Mouse (Mus musculus): ENCODE data around the gene Zfp953. TPM values are rescaled to one million over a fixed set of nuclear protein-coding genes. Genes with fewer than 3 reads are reported as not detected.

Gene Zfp953
- polyA plus RNA-seq, 1 experiment from 2014 or later = 0.82 TPM

Other genes starting within 250 kb of the Zfp953 start
- 0.14 TPM in 1 of 2 replicates, not detected in the other for gene Rslcan18, start 244.3 kb downstream of the Zfp953 start, polyA plus RNA-seq (2015; fragmentation: Nextera tagmentation; extraction: Ambion mirVana)
- gene Zfp759, start 238.9 kb downstream of the Zfp953 start, polyA plus RNA-seq (2015; fragmentation: Nextera tagmentation; extraction: Ambion mirVana) = 3.8 and 5.0 TPM in 2 replicates
- 7.1 and 7.5 TPM in 2 replicates for gene Rsl1, start 187.4 kb downstream of the Zfp953 start, polyA plus RNA-seq (2015; fragmentation: Nextera tagmentation; extraction: Ambion mirVana)
- gene Zfp455, start 166.1 kb downstream of the Zfp953 start, polyA plus RNA-seq (2015; fragmentation: Nextera tagmentation; extraction: Ambion mirVana) = 2.0 and 3.1 TPM in 2 replicates
- gene Zfp458, start 82.1 kb downstream of the Zfp953 start, polyA plus RNA-seq (2015; fragmentation: Nextera tagmentation; extraction: Ambion mirVana) = 5.1 and 5.9 TPM in 2 replicates
- gene Zfp457, start 54.1 kb downstream of the Zfp953 start, polyA plus RNA-seq (2015; fragmentation: Nextera tagmentation; extraction: Ambion mirVana) = 0.88 and 1.2 TPM in 2 replicates
- gene Zfp595, start 28.0 kb downstream of the Zfp953 start, polyA plus RNA-seq (2015; fragmentation: Nextera tagmentation; extraction: Ambion mirVana) = 1.6 and 2.2 TPM in 2 replicates
- not detected in 2 replicates for gene Gm28044, start 69 bp downstream of the Zfp953 start, polyA plus RNA-seq (2015; fragmentation: Nextera tagmentation; extraction: Ambion mirVana)
- 0.58 TPM in 1 of 2 replicates, not detected in the other for gene Gm28041, start 15.1 kb upstream of the Zfp953 start, polyA plus RNA-seq (2015; fragmentation: Nextera tagmentation; extraction: Ambion mirVana)
- gene Zfp456, start 15.2 kb upstream of the Zfp953 start, polyA plus RNA-seq (2015; fragmentation: Nextera tagmentation; extraction: Ambion mirVana) = 1.3 and 1.5 TPM in 2 replicates
- 3.8 and 4.2 TPM in 2 replicates for gene Zfp429, start 39.2 kb upstream of the Zfp953 start, polyA plus RNA-seq (2015; fragmentation: Nextera tagmentation; extraction: Ambion mirVana)
- 0.73 and 0.91 TPM in 2 replicates for gene Zfp459, start 60.8 kb upstream of the Zfp953 start, polyA plus RNA-seq (2015; fragmentation: Nextera tagmentation; extraction: Ambion mirVana)
- gene Zfp874a, start 91.0 kb upstream of the Zfp953 start, polyA plus RNA-seq (2015; fragmentation: Nextera tagmentation; extraction: Ambion mirVana) = 5.6 and 6.5 TPM in 2 replicates
- 2.5 TPM in 2 replicates for gene Zfp874b, start 123.7 kb upstream of the Zfp953 start, polyA plus RNA-seq (2015; fragmentation: Nextera tagmentation; extraction: Ambion mirVana)
- 12.8 and 14.2 TPM in 2 replicates for gene Zfp58, start 139.9 kb upstream of the Zfp953 start, polyA plus RNA-seq (2015; fragmentation: Nextera tagmentation; extraction: Ambion mirVana)
- gene Gm26965, start 165.5 kb upstream of the Zfp953 start, polyA plus RNA-seq (2015; fragmentation: Nextera tagmentation; extraction: Ambion mirVana) = not detected in 2 replicates
- gene Zfp87, start 165.6 kb upstream of the Zfp953 start, polyA plus RNA-seq (2015; fragmentation: Nextera tagmentation; extraction: Ambion mirVana) = 31.8 and 33.5 TPM in 2 replicates
- 14.0 and 15.5 TPM in 2 replicates for gene Zfp748, start 193.2 kb upstream of the Zfp953 start, polyA plus RNA-seq (2015; fragmentation: Nextera tagmentation; extraction: Ambion mirVana)
- 4.5 and 5.0 TPM in 2 replicates for gene Zfp729b, start 249.1 kb upstream of the Zfp953 start, polyA plus RNA-seq (2015; fragmentation: Nextera tagmentation; extraction: Ambion mirVana)